Mouse (Mus musculus) CH12.LX (cell line): ENCODE measurements around the gene Gm43518. TPM values are rescaled to one million over a fixed set of nuclear protein-coding genes. Genes with fewer than 3 reads are reported as not detected.

Experiments
- DNase-seq: peaks from one replicate; pipeline ENCODE4 v3.0.0-alpha.2; 2013; ENCODE audit errors: extremely low read depth
- H3K27ac ChIP-seq: 2 replicates; pipeline ENCODE4 v1.5.1; 2012; ENCODE audit warnings: low read depth, mild to moderate bottlenecking, control low read depth, moderate library complexity; ENCODE audit not compliant: insufficient read depth
- H3K27me3 ChIP-seq: replicated peaks from 2 replicates; pipeline ENCODE3; 2012; ENCODE audit warnings: inconsistent platforms
- H3K36me3 ChIP-seq, 2 experiments: replicated peaks in 1 of 2; 2 replicates each; pipeline versions ENCODE3 to v1.6.1; 2012; ENCODE audit warnings: inconsistent platforms in 1 of 2, low read length in 1 of 2, mild to moderate bottlenecking in 1 of 2, mixed read lengths in 1 of 2, moderate library complexity in 1 of 2; ENCODE audit not compliant: control insufficient read depth in 1 of 2, insufficient read depth in 1 of 2
- H3K4me1 ChIP-seq, 2 experiments: 2 replicates each; pipeline ENCODE4 v1.6.1; 2012; ENCODE audit warnings: inconsistent platforms in 1 of 2, moderate library complexity in 1 of 2; ENCODE audit not compliant: insufficient read depth in 2 of 2, control insufficient read depth in 1 of 2
- H3K4me2 ChIP-seq: 2 replicates; pipeline ENCODE4 v1.6.1; 2012; ENCODE audit warnings: low read depth, mild to moderate bottlenecking, control low read depth; ENCODE audit not compliant: poor library complexity, insufficient read depth, severe bottlenecking
- H3K4me3 ChIP-seq, 3 experiments: fragments of 150-350 bp in 1 of 3; sonication (generic) in 1 of 3; replicated peaks in 1 of 3; 2 replicates each; pipeline versions ENCODE3 to v1.5.1; 2011 to 2012; ENCODE audit warnings: low read depth in 2 of 3, low read length in 2 of 3, mild to moderate bottlenecking in 2 of 3, moderate library complexity in 2 of 3, control low read depth in 1 of 3, improper control_type of control experiment in 1 of 3, inconsistent platforms in 1 of 3, mixed read lengths in 1 of 3; ENCODE audit not compliant: poor library complexity in 1 of 3
- H3K79me2 ChIP-seq: replicated peaks from 2 replicates; pipeline ENCODE4 v1.6.1; 2012; ENCODE audit warnings: mild to moderate bottlenecking, moderate library complexity; ENCODE audit not compliant: control insufficient read depth, poor library complexity, insufficient read depth, severe bottlenecking; ENCODE audit errors: extremely low read depth
- H3K9ac ChIP-seq: 2 replicates; pipeline ENCODE4 v1.6.1; 2012; ENCODE audit warnings: low read depth, mild to moderate bottlenecking, control low read depth, moderate library complexity; ENCODE audit not compliant: insufficient read depth
- H3K9me3 ChIP-seq: replicated peaks from 2 replicates; pipeline ENCODE3; 2012; ENCODE audit warnings: low read length, inconsistent platforms, mixed read lengths
- CHD2 ChIP-seq: IDR thresholded peaks from 2 replicates; pipeline ENCODE4 v1.6.1; 2011; ENCODE audit warnings: low read length, improper control_type of control experiment
- CTCF ChIP-seq, 2 experiments: IDR thresholded peaks in 1 of 2; conservative IDR thresholded peaks in 1 of 2; 2 replicates each; pipeline ENCODE4 v1.5.1; 2011 to 2012; ENCODE audit warnings: low read depth in 2 of 2, low read length in 2 of 2, improper control_type of control experiment in 1 of 2, inconsistent platforms in 1 of 2, mild to moderate bottlenecking in 1 of 2, moderate library complexity in 1 of 2
- E2F4 ChIP-seq: IDR thresholded peaks from 2 replicates; pipeline ENCODE4 v1.6.1; 2011; ENCODE audit warnings: low read depth, low read length, improper control_type of control experiment; ENCODE audit not compliant: insufficient replicate concordance
- ELF1 ChIP-seq: IDR thresholded peaks from 2 replicates; pipeline ENCODE4 v1.6.1; 2014; ENCODE audit warnings: low read depth, mild to moderate bottlenecking, inconsistent platforms, low read length, improper control_type of control experiment
- EP300 ChIP-seq: IDR thresholded peaks from 2 replicates; pipeline ENCODE4 v1.6.1; 2011; ENCODE audit warnings: low read length, improper control_type of control experiment
- GABPA ChIP-seq: IDR thresholded peaks from 2 replicates; pipeline ENCODE4 v1.6.1; 2012; ENCODE audit warnings: low read depth, low read length, improper control_type of control experiment, inconsistent platforms; ENCODE audit not compliant: insufficient replicate concordance
- JUN ChIP-seq: IDR thresholded peaks from 2 replicates; pipeline ENCODE4 v1.6.1; 2011; ENCODE audit warnings: low read depth, mild to moderate bottlenecking, low read length, improper control_type of control experiment, moderate library complexity; ENCODE audit not compliant: insufficient read depth
- JUND ChIP-seq: conservative IDR thresholded peaks from 2 replicates; pipeline ENCODE4 v1.6.1; 2011; ENCODE audit warnings: low read depth, low read length, improper control_type of control experiment
- KAT2A ChIP-seq: IDR thresholded peaks from 2 replicates; pipeline ENCODE4 v1.6.1; 2012; ENCODE audit warnings: low read length, improper control_type of control experiment, inconsistent platforms; ENCODE audit not compliant: insufficient replicate concordance
- MAZ ChIP-seq: IDR thresholded peaks from 2 replicates; pipeline ENCODE4 v1.6.1; 2012; ENCODE audit warnings: low read depth, mild to moderate bottlenecking, inconsistent platforms, low read length, improper control_type of control experiment, moderate library complexity
- MEF2A ChIP-seq: IDR thresholded peaks from 2 replicates; pipeline ENCODE4 v1.6.1; 2014; ENCODE audit warnings: low read depth, mild to moderate bottlenecking, inconsistent platforms, low read length, improper control_type of control experiment, borderline replicate concordance
- NRF1 ChIP-seq: IDR thresholded peaks from 2 replicates; pipeline ENCODE4 v1.6.1; 2014; ENCODE audit warnings: low read depth, mild to moderate bottlenecking, inconsistent platforms, low read length, improper control_type of control experiment, moderate library complexity
- POLR2A ChIP-seq: IDR thresholded peaks from 2 replicates; pipeline ENCODE4 v1.6.1; 2011; ENCODE audit warnings: low read depth, mild to moderate bottlenecking, improper control_type of control experiment, low read length
- RAD21 ChIP-seq: IDR thresholded peaks from 2 replicates; pipeline ENCODE4 v1.6.1; 2011; ENCODE audit warnings: low read depth, mild to moderate bottlenecking, low read length, improper control_type of control experiment, moderate library complexity
- RCOR1 ChIP-seq: conservative IDR thresholded peaks from 2 replicates; pipeline ENCODE4 v1.6.1; 2012; ENCODE audit warnings: low read depth, mild to moderate bottlenecking, inconsistent platforms, low read length, improper control_type of control experiment
- TCF12 ChIP-seq: IDR thresholded peaks from 2 replicates; pipeline ENCODE4 v1.6.1; 2014; ENCODE audit warnings: low read depth, mild to moderate bottlenecking, inconsistent platforms, low read length, improper control_type of control experiment
- UBTF ChIP-seq: IDR thresholded peaks from 2 replicates; pipeline ENCODE4 v1.6.1; 2012; ENCODE audit warnings: low read depth, mild to moderate bottlenecking, inconsistent platforms, low read length, improper control_type of control experiment, moderate library complexity
- USF1 ChIP-seq: IDR thresholded peaks from 2 replicates; pipeline ENCODE4 v1.6.1; 2014; ENCODE audit warnings: low read depth, mild to moderate bottlenecking, inconsistent platforms, low read length, improper control_type of control experiment
- USF2 ChIP-seq: conservative IDR thresholded peaks from 2 replicates; pipeline ENCODE4 v1.6.1; 2011; ENCODE audit warnings: low read depth, low read length, improper control_type of control experiment
- ZKSCAN1 ChIP-seq: IDR thresholded peaks from 2 replicates; pipeline ENCODE4 v1.6.1; 2012; ENCODE audit warnings: low read depth, inconsistent platforms, low read length, improper control_type of control experiment, borderline replicate concordance
- ZNF384 ChIP-seq: IDR thresholded peaks from 2 replicates; pipeline ENCODE4 v1.6.1; 2012; ENCODE audit warnings: low read depth, low read length, improper control_type of control experiment, inconsistent platforms
- dilution Hi-C: fragments of 300-500 bp; cut with MboI; formaldehyde crosslinking; loops from 2 replicates; pipeline ENCODE4 v1.14.3; 2020; ENCODE audit warnings: low sequenced_read_pairs; ENCODE audit not compliant: extremely low pct_unique_long_range_greater_than_20kb, extremely low pct_ligation_motif_present
- in situ Hi-C: fragments of 300-500 bp; cut with MboI; formaldehyde crosslinking; loops from 3 replicates; pipeline ENCODE4 v1.14.3; 2019; ENCODE audit warnings: low sequenced_read_pairs, low pct_ligation_motif_present, low pct_unique_long_range_greater_than_20kb, mixed read lengths
- polyA plus RNA-seq: library from polyadenylated mRNA; unstranded; fragments of >175 nt; gene quantifications from 2 replicates; pipeline ENCODE4 v1.2.1, GENCODE M21; 2012; ENCODE audit warnings: low read depth; ENCODE audit not compliant: insufficient read length
- total RNA-seq, 2 experiments: library from RNA; depleted of rRNA; stranded (reverse); fragments of 300-350 nt in 1 of 2; fragments of >200 nt in 1 of 2; gene quantifications; 2 replicates each; pipeline ENCODE4 v1.2.3; 2012 to 2014

The Gm43518 gene
- total and polyA plus RNA-seq, 3 experiments = 0.87 TPM; not detected in 2

GRCm38 (mm10) chr5:123890987-123891386, 36.2 kb upstream of the Gm43518 start:
- in situ Hi-C loops (no loop called here), dilution Hi-C loops (no loop called here)
- no peak for TF ChIP-seq NRF1
- no peak for TF ChIP-seq RCOR1
- no peak for TF ChIP-seq ZKSCAN1
- TF ChIP-seq POLR2A = no peak
- no peak for TF ChIP-seq JUN
- TF ChIP-seq CHD2 = no peak
- no peak for TF ChIP-seq E2F4
- TF ChIP-seq USF1 = no peak
- no peak for TF ChIP-seq MAZ
- no peak for TF ChIP-seq MEF2A
- TF ChIP-seq TCF12 = no peak
- TF ChIP-seq CTCF (conservative IDR thresholded peaks at IDR 0.05 in 1 of 2, IDR thresholded peaks at IDR 0.05 in 1 of 2; ENCODE audit: low read depth in 2 of 2, low read length in 2 of 2) = no peak
- TF ChIP-seq KAT2A = no peak
- TF ChIP-seq EP300 = no peak
- no peak for TF ChIP-seq JUND
- no peak for TF ChIP-seq RAD21
- TF ChIP-seq USF2 = no peak
- TF ChIP-seq UBTF = no peak
- H3K9me3 ChIP-seq = no peaks in the 10 kb centered on the region
- H3K27me3 ChIP-seq = no peaks in the 10 kb centered on the region
- no peak for DNase-seq
- H3K4me1 ChIP-seq = peaks cover 7 to 32% of the 10 kb centered on the region in 2 experiments
- no peak overlapping the region for H3K4me3 ChIP-seq
- 0 out of 2 replicates have a peak overlapping the region, but pooled peaks have one; percentile 1 for H3K4me2 ChIP-seq
- H3K36me3 ChIP-seq = no peaks in the 10 kb centered on the region
- no peaks in the 10 kb centered on the region for H3K79me2 ChIP-seq
- H3K9ac ChIP-seq = no peak overlapping the region
- H3K27ac ChIP-seq = no peak overlapping the region

- Histone ChIP-seq H3K4me3 (no peak overlapping the region), H3K9ac (0 out of 2 replicates have a peak overlapping the region, but pooled peaks have one; percentile 10), H3K4me1 (peaks cover 7 to 32% of the 10 kb centered on the region in 2 experiments), H3K9me3 (no peaks in the 10 kb centered on the region), H3K79me2 (no peaks in the 10 kb centered on the region), H3K4me2 (peak overlapping the region; percentile 5; the same call in 1 of the 2 replicates), H3K27me3 (no peaks in the 10 kb centered on the region), H3K27ac (no peak overlapping the region), H3K36me3 (no peaks in the 10 kb centered on the region)
- in situ Hi-C loops (no loop called here), dilution Hi-C loops (no loop called here)
- TF ChIP-seq GABPA (no peak), MAZ (no peak), CHD2 (peak; percentile 96), MEF2A (no peak), ZNF384 (no peak), ELF1 (no peak)
- DNase-seq = peak; percentile 75
Observed at GRCm38 (mm10) chr5:123891669-123892068, 35.5 kb upstream of the Gm43518 start.
